Mouse (Mus musculus) myocyte (in vitro differentiated cells): ENCODE results near the gene Zdhhc19.

ENCODE experiments used
- CEBPB ChIP-seq: IDR thresholded peaks from 2 replicates; pipeline ENCODE4 v1.6.1; 2011; ENCODE audit warnings: mild to moderate bottlenecking, moderate library complexity; ENCODE audit not compliant: poor library complexity, insufficient read depth, severe bottlenecking
- MAX ChIP-seq: IDR thresholded peaks from one replicate; pipeline ENCODE4 v1.6.1; 2011; ENCODE audit warnings: low read depth, mild to moderate bottlenecking, control low read depth
- POLR2A ChIP-seq: IDR thresholded peaks from one replicate; pipeline ENCODE4 v1.6.1; 2011; ENCODE audit warnings: low read depth, mild to moderate bottlenecking, control low read depth, moderate library complexity; ENCODE audit not compliant: insufficient read length

DNA sequence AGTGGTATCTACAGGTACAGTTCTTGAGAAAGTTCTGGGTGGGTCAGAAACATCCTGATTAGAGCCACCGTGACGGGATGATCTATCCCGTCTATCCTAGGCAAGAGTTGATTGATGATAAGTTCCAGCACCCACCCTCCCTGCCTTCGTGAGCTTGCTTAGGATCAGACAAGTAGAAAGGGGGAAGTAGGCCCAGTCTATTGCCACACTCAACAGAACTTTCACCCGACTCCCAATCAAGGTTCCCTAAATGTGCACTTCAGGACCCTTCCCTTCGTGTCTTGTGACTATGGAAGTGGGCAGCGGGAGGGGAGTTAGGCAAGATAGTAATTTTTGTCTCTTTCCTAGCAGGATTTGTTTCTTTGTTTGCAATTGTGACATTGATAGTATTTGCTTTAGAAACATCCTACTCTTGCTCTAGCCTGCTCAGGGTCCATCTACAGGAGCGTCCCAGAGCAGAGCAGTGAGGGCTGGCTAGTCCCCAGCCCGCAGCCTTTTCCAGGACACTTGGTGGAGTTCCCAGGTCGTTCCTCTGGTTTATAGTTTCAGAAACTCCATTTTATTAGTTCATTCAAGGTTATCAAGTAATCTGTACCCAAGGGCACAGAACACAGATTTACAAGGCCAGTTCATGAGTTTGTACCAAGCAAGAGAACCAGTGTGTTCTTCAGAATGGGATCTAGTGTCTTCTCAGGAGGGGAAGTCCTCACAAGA, 99.2 kb downstream of the Zdhhc19 start:
- TF ChIP-seq CEBPB, result no peak
- TF ChIP-seq POLR2A, result no peak
- no peak for TF ChIP-seq MAX
